Mouse (Mus musculus) heart, postnatal 0 days (tissue): ENCODE measurements around the gene Myo15b. TPM values are rescaled to one million over a fixed set of nuclear protein-coding genes. Genes with fewer than 3 reads are reported as not detected.

Experiments
- ATAC-seq: fragments of 200-750 bp; cut with Nextera tagmentation; 2 replicates; pipeline ENCODE4 v1.8.0; 2017; ENCODE audit warnings: low read depth, moderate number of reproducible peaks, moderate library complexity; ENCODE audit not compliant: insufficient read depth
- DNase-seq: peaks from one replicate; pipeline ENCODE4 v3.0.0-alpha.2; 2016; ENCODE audit warnings: low spot score
- H3K27ac ChIP-seq: fragments of 300-500 bp; sonication (generic); 2 replicates; pipeline ENCODE4 v1.5.1; 2014; ENCODE audit warnings: low read depth, mild to moderate bottlenecking
- H3K27me3 ChIP-seq: fragments of 300-500 bp; sonication (generic); 2 replicates; pipeline ENCODE4 v1.6.1; 2014; ENCODE audit warnings: low read length, mixed read lengths; ENCODE audit not compliant: control insufficient read depth, insufficient read depth
- H3K36me3 ChIP-seq: fragments of 300-500 bp; sonication (generic); replicated peaks from 2 replicates; pipeline ENCODE4 v1.6.1; 2014; ENCODE audit warnings: low read length, mixed read lengths; ENCODE audit not compliant: control insufficient read depth, insufficient read depth
- H3K4me1 ChIP-seq: fragments of 300-500 bp; sonication (generic); 2 replicates; pipeline ENCODE4 v1.6.1; 2014; ENCODE audit warnings: antibody characterized with exemption; ENCODE audit not compliant: control insufficient read depth, insufficient read depth
- H3K4me2 ChIP-seq: fragments of 300-500 bp; sonication (generic); 2 replicates; pipeline ENCODE4 v1.6.1; 2014; ENCODE audit warnings: low read depth, mild to moderate bottlenecking, low read length, moderate library complexity
- H3K4me3 ChIP-seq: fragments of 300-500 bp; sonication (generic); 2 replicates; pipeline ENCODE4 v1.5.1; 2014; ENCODE audit warnings: low read depth, low read length
- H3K9ac ChIP-seq: fragments of 300-500 bp; sonication (generic); replicated peaks from 2 replicates; pipeline ENCODE4 v1.6.1; 2014; ENCODE audit warnings: low read depth, low read length, mixed read lengths
- H3K9me3 ChIP-seq: fragments of 300-500 bp; sonication (generic); replicated peaks from 2 replicates; pipeline ENCODE4 v1.6.1; 2016; ENCODE audit warnings: low read length; ENCODE audit not compliant: control insufficient read depth
- CTCF ChIP-seq: IDR thresholded peaks from 2 replicates; pipeline ENCODE4 v1.5.1; 2016; ENCODE audit warnings: antibody characterized with exemption, control low read depth, low read depth
- EP300 ChIP-seq: IDR thresholded peaks from 2 replicates; pipeline ENCODE4 v1.6.1; 2016; ENCODE audit warnings: antibody characterized with exemption, low read depth
- WGBS: fragments of 180-500 bp; shearing (Covaris S2); extraction: QIAGEN DNeasy Blood & Tissue Kit; methylation state at CpG from one replicate; pipeline ENCODE4 v1.1.7; 2014; 5-methylcytosine and 5-hydroxymethylcytosine counted together
- polyA plus RNA-seq: library from polyadenylated mRNA; unstranded; fragments of >200 nt; fragmentation: Nextera tagmentation; extraction: Ambion mirVana; gene quantifications from 2 replicates; pipeline ENCODE4 v1.2.1, GENCODE M21; 2015
- total RNA-seq: library from RNA; depleted of rRNA; stranded (reverse); fragments of >200 nt; gene quantifications from 2 replicates; pipeline ENCODE4 v1.2.3, GENCODE M21; 2014; ENCODE audit warnings: low replicate concordance; rRNA removed

Myo15b gene
- total and polyA plus RNA-seq, 2 experiments from 2014 or later, result 0.04 TPM; not detected in 1

- 82% methylated on average over 7 of the region's 7 CpGs for WGBS
- TF ChIP-seq CTCF (no peak), EP300 (no peak)
Measured at GRCm38 (mm10) chr11:115941980-115942379, 83.8 kb downstream of the Myo15b start.

More at GRCm38 (mm10) chr11:115941980-115942379, 83.8 kb downstream of the Myo15b start:
- no peaks in the 10 kb centered on the region for H3K9me3 ChIP-seq
- H3K4me3 ChIP-seq, result no peak overlapping the region
- H3K27me3 ChIP-seq, result no peaks in the 10 kb centered on the region
- no peak overlapping the region for H3K4me2 ChIP-seq
- H3K27ac ChIP-seq, result no peak overlapping the region
- no peaks in the 10 kb centered on the region for H3K4me1 ChIP-seq
- H3K36me3 ChIP-seq, result peaks cover 61% of the 10 kb centered on the region
- ATAC-seq (no peak), DNase-seq (no peak)
- H3K9ac ChIP-seq, result no peak overlapping the region

Other genes starting within 250 kb of the Myo15b start
- 31.5 and 38.4 TPM in 2 replicates for gene Mif4gd, start 245.4 kb upstream of the Myo15b start, total RNA-seq
- 34.1 and 34.5 TPM in 2 replicates for gene Mif4gd, start 245.4 kb upstream of the Myo15b start, polyA plus RNA-seq
- gene Slc25a19, start 230.1 kb upstream of the Myo15b start, total RNA-seq, result 25.0 and 35.1 TPM in 2 replicates
- gene Slc25a19, start 230.1 kb upstream of the Myo15b start, polyA plus RNA-seq, result 35.0 and 41.0 TPM in 2 replicates
- 48.6 and 126 TPM in 2 replicates for gene Grb2, start 149.8 kb upstream of the Myo15b start, total RNA-seq
- gene Grb2, start 149.8 kb upstream of the Myo15b start, polyA plus RNA-seq, result 96.9 and 116 TPM in 2 replicates
- gene Tmem94, start 93.0 kb upstream of the Myo15b start, total RNA-seq, result 56.9 and 65.0 TPM in 2 replicates
- gene Tmem94, start 93.0 kb upstream of the Myo15b start, polyA plus RNA-seq, result 32.5 and 34.0 TPM in 2 replicates
- 62.1 and 107 TPM in 2 replicates for gene Caskin2, start 44.8 kb upstream of the Myo15b start, total RNA-seq
- gene Caskin2, start 44.8 kb upstream of the Myo15b start, polyA plus RNA-seq, result 12.6 and 14.2 TPM in 2 replicates
- 35.5 and 58.5 TPM in 2 replicates for gene Tsen54, start 43.7 kb upstream of the Myo15b start, total RNA-seq
- gene Tsen54, start 43.7 kb upstream of the Myo15b start, polyA plus RNA-seq, result 14.8 and 17.7 TPM in 2 replicates
- 49.8 and 85.5 TPM in 2 replicates for gene Llgl2, start 34.4 kb upstream of the Myo15b start, total RNA-seq
- 12.7 and 14.1 TPM in 2 replicates for gene Llgl2, start 34.4 kb upstream of the Myo15b start, polyA plus RNA-seq
- gene Smim5, start 41.6 kb downstream of the Myo15b start, total RNA-seq, result 57.5 and 83.0 TPM in 2 replicates
- 79.3 and 93.3 TPM in 2 replicates for gene Smim5, start 41.6 kb downstream of the Myo15b start, polyA plus RNA-seq
- gene Smim6, start 53.6 kb downstream of the Myo15b start, total RNA-seq, result not detected in 2 replicates
- gene Smim6, start 53.6 kb downstream of the Myo15b start, polyA plus RNA-seq, result 0.98 and 1.6 TPM in 2 replicates
- 11.7 and 17.9 TPM in 2 replicates for gene Sap30bp, start 74.9 kb downstream of the Myo15b start, total RNA-seq
- 19.0 and 19.6 TPM in 2 replicates for gene Sap30bp, start 74.9 kb downstream of the Myo15b start, polyA plus RNA-seq
- gene Recql5, start 75.1 kb downstream of the Myo15b start, total RNA-seq, result 5.4 and 5.8 TPM in 2 replicates
- 6.2 and 6.3 TPM in 2 replicates for gene Recql5, start 75.1 kb downstream of the Myo15b start, polyA plus RNA-seq
- gene Itgb4, start 116.3 kb downstream of the Myo15b start, total RNA-seq, result 1.1 and 1.5 TPM in 2 replicates
- 0.85 and 1.1 TPM in 2 replicates for gene Itgb4, start 116.3 kb downstream of the Myo15b start, polyA plus RNA-seq
- 90.4 and 98.3 TPM in 2 replicates for gene Galk1, start 154.3 kb downstream of the Myo15b start, total RNA-seq
- 86.3 and 88.4 TPM in 2 replicates for gene Galk1, start 154.3 kb downstream of the Myo15b start, polyA plus RNA-seq
- 365 and 410 TPM in 2 replicates for gene H3f3b, start 169.6 kb downstream of the Myo15b start, total RNA-seq
- gene H3f3b, start 169.6 kb downstream of the Myo15b start, polyA plus RNA-seq, result 518 and 561 TPM in 2 replicates
- gene Unk, start 171.9 kb downstream of the Myo15b start, total RNA-seq, result 23.1 and 26.1 TPM in 2 replicates
- 8.4 and 9.5 TPM in 2 replicates for gene Unk, start 171.9 kb downstream of the Myo15b start, polyA plus RNA-seq
- gene Unc13d, start 219.6 kb downstream of the Myo15b start, total RNA-seq, result 0.27 and 2.7 TPM in 2 replicates
- gene Unc13d, start 219.6 kb downstream of the Myo15b start, polyA plus RNA-seq, result 0.42 and 0.47 TPM in 2 replicates
- gene Wbp2, start 228.6 kb downstream of the Myo15b start, total RNA-seq, result 113 and 120 TPM in 2 replicates
- gene Wbp2, start 228.6 kb downstream of the Myo15b start, polyA plus RNA-seq, result 106 and 117 TPM in 2 replicates